Mouse (Mus musculus) hindbrain, postnatal 0 days (tissue): ENCODE data around the gene Ttf2. TPM values are rescaled to one million over a fixed set of nuclear protein-coding genes. Genes with fewer than 3 reads are reported as not detected.

Experiments
- ATAC-seq: fragments of 200-750 bp; cut with Nextera tagmentation; 2 replicates; pipeline ENCODE4 v1.8.0; 2017; ENCODE audit warnings: mild to moderate bottlenecking, moderate TSS enrichment, moderate library complexity
- DNase-seq: peaks from one replicate; pipeline ENCODE4 v3.0.0-alpha.2; 2015; ENCODE audit warnings: low spot score
- H3K27ac ChIP-seq: fragments of 300-500 bp; sonication (generic); 2 replicates; pipeline ENCODE4 v1.5.1; 2014; ENCODE audit warnings: mild to moderate bottlenecking
- H3K27me3 ChIP-seq: fragments of 300-500 bp; sonication (generic); 2 replicates; pipeline ENCODE4 v1.6.1; 2014; ENCODE audit warnings: low read length, mixed read lengths; ENCODE audit not compliant: insufficient read depth
- H3K36me3 ChIP-seq: fragments of 300-500 bp; sonication (generic); 2 replicates; pipeline ENCODE4 v1.6.1; 2014; ENCODE audit warnings: low read length, mixed read lengths; ENCODE audit not compliant: insufficient read depth
- H3K4me1 ChIP-seq: fragments of 300-500 bp; sonication (generic); 2 replicates; pipeline ENCODE4 v1.6.1; 2014; ENCODE audit warnings: antibody characterized with exemption, low read length, mixed read lengths; ENCODE audit not compliant: insufficient read depth
- H3K4me2 ChIP-seq: fragments of 300-500 bp; sonication (generic); 2 replicates; pipeline ENCODE4 v1.6.1; 2014; ENCODE audit warnings: low read depth, mild to moderate bottlenecking, low read length, moderate library complexity, mixed read lengths
- H3K4me3 ChIP-seq: fragments of 300-500 bp; sonication (generic); 2 replicates; pipeline ENCODE4 v1.5.1; 2014; ENCODE audit warnings: low read length
- H3K9ac ChIP-seq: fragments of 300-500 bp; sonication (generic); replicated peaks from 2 replicates; pipeline ENCODE4 v1.6.1; 2014; ENCODE audit warnings: mild to moderate bottlenecking, low read length, moderate library complexity, mixed read lengths
- H3K9me3 ChIP-seq: fragments of 300-500 bp; sonication (generic); 2 replicates; pipeline ENCODE4 v1.6.1; 2016; ENCODE audit warnings: low read length, mixed read lengths
- CTCF ChIP-seq: IDR thresholded peaks from 2 replicates; pipeline ENCODE4 v1.5.1; 2016; ENCODE audit warnings: antibody characterized with exemption, control low read depth, low read depth
- WGBS: fragments of 180-500 bp; shearing (Covaris S2); extraction: QIAGEN DNeasy Blood & Tissue Kit; methylation state at CpG from one replicate; pipeline ENCODE4 v1.1.7; 2014; 5-methylcytosine and 5-hydroxymethylcytosine counted together
- polyA plus RNA-seq: library from polyadenylated mRNA; unstranded; fragments of >200 nt; fragmentation: Nextera tagmentation; extraction: Ambion mirVana; gene quantifications from 2 replicates; pipeline ENCODE4 v1.2.1, GENCODE M21; 2015
- total RNA-seq: library from RNA; depleted of rRNA; stranded (reverse); fragments of >200 nt; gene quantifications from 2 replicates; pipeline ENCODE4 v1.2.3, GENCODE M21; 2014; rRNA removed

Ttf2 gene
- total RNA-seq (6.7 and 8.4 TPM in 2 replicates), polyA plus RNA-seq (3.3 and 3.9 TPM in 2 replicates)

DNA sequence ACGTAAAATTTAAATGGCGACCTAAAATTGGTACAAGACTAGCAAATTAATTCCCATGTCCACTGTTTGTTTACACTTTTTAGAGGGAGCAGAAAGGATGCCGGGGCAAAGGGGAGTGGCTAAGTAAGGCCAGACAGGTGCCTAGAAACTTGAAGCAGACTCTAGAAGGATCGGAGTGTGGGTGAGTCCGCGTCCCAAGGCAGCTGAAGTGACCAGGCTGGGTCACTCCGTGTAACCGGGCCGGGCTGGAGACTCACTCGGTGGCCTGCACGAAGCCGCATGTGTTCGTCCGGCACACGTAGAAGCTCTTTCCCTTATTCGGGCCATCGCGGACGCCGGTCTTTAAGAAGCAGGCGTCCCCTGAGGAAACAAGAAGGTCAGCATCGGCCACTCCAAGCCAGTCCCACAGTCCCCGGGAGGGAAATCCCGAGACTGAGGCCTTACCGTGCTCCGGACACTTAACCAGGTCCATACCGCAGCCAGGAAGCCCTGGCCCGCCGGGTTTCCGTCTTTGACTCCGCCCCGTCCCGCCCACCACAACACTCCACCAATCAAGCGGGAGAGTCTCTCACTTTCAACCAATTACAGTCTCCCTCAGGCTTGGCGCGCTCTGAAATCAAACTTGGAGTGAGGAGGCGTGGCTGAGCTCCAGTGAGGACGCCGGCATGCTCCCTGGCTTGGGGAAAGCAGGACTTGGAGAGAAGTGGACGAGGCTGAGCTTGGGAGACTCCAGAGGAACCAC is at the start of gene Ttf2:
TSS of gene Ttf2 (minus strand) at position 488 of the 742 bp plus-strand sequence.
- H3K4me2 ChIP-seq, result peak within 1 kb of the TSS; percentile 78
- DNase-seq, result peak; percentile 95
- TF ChIP-seq CTCF, result no peak
- 0 out of 2 replicates have a peak within 1 kb of the TSS, but pooled peaks have one; percentile 39 for H3K9ac ChIP-seq
- peak within 1 kb of the TSS; percentile 47 for H3K4me3 ChIP-seq
- no peaks in the 10 kb centered on the region for H3K36me3 ChIP-seq
- peak; percentile 98 for ATAC-seq
- no peaks in the 10 kb centered on the region for H3K27me3 ChIP-seq
- WGBS, result under 1% methylated on average over 40 of the region's 40 CpGs
- H3K9me3 ChIP-seq, result no peaks in the 10 kb centered on the region
- no peaks in the 10 kb centered on the region; the same call in 1 of the 2 replicates for H3K4me1 ChIP-seq
- H3K27ac ChIP-seq, result no peak within 1 kb of the TSS

DNA sequence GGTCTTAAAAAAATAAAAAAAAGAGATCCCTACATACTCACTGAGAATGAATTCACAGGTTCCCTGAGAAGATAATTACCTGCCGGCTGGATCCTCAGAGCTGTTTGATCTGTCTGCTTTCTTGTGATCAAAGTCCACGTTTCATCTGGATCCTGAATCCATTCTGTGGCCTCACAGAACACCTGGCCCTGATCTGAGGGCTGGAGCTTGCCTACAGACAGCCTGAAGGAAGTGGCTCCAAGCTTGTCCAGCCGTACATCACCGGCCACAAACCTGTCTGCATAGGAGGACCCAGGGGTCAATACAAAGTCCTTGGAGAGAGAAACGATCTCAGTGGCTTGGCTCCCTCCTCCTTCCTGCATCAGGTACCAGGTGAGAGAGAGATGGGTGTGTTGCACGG is 49.0 kb upstream of the Ttf2 start:
- no peak for TF ChIP-seq CTCF
- Histone ChIP-seq H3K36me3 (no peaks in the 10 kb centered on the region), H3K27ac (no peak overlapping the region), H3K4me1 (no peaks in the 10 kb centered on the region), H3K27me3 (no peaks in the 10 kb centered on the region), H3K4me2 (no peak overlapping the region), H3K9me3 (no peaks in the 10 kb centered on the region), H3K4me3 (no peak overlapping the region), H3K9ac (no peak overlapping the region)
- ATAC-seq (no peak), DNase-seq (no peak)
- WGBS, result 86% methylated on average over 6 of the region's 6 CpGs

DNA sequence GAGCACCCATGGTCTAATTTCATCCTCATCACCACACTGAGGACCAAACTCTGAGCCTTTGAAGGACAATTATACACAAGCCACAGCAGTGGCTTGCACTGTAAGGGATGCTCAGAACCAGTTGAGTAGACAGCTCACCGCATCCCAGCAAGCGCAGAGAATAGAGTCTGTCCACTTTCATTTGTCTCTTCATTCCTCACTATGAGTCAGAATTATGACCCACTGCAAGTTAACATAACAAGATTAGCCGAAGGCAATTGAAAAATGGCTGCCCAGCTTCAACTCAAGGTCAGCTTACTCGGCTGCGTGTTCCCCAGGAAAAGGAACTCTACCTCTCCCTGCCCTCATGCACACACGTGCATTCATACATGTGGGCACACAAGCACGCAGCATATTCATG is 46.6 kb upstream of the Ttf2 start:
- H3K27me3 ChIP-seq, result no peaks in the 10 kb centered on the region
- peaks cover 9% of the 10 kb centered on the region; the same call in 1 of the 2 replicates for H3K4me1 ChIP-seq
- no peak overlapping the region for H3K4me3 ChIP-seq
- TF ChIP-seq CTCF, result no peak
- no peak for DNase-seq
- H3K9ac ChIP-seq, result no peak overlapping the region
- no peak overlapping the region for H3K27ac ChIP-seq
- no peaks in the 10 kb centered on the region for H3K9me3 ChIP-seq
- ATAC-seq, result no peak
- no peak overlapping the region for H3K4me2 ChIP-seq
- H3K36me3 ChIP-seq, result no peaks in the 10 kb centered on the region
- WGBS, result 92% methylated on average over 7 of the region's 7 CpGs

DNA sequence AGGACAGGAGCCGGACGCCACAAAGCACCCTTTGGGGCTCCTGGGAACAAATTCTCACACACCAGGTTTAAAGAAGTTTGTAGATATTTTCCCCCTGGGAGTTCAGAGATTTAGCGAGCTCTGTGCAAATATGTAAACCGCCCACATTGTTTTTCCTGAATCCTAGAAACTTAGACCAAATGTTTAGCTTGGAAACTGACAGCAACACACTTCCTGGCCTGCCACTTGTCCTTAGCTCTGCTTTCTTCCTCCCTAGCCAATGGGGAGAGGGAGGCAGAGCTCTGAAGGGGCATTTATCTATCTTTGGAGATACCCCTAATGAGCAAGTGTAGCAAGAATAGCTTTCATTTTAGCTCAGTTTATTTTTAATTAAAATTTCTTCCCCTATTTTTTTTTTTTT is 45.8 kb upstream of the Ttf2 start:
- Histone ChIP-seq H3K9me3 (no peaks in the 10 kb centered on the region), H3K27me3 (no peaks in the 10 kb centered on the region), H3K36me3 (no peaks in the 10 kb centered on the region), H3K27ac (no peak overlapping the region), H3K4me2 (no peak overlapping the region), H3K4me1 (peaks cover 9% of the 10 kb centered on the region; the same call in 1 of the 2 replicates), H3K9ac (no peak overlapping the region), H3K4me3 (no peak overlapping the region)
- DNase-seq, result no peak
- WGBS, result 59% methylated on average over 4 of the region's 4 CpGs
- no peak for TF ChIP-seq CTCF
- no peak for ATAC-seq

DNA sequence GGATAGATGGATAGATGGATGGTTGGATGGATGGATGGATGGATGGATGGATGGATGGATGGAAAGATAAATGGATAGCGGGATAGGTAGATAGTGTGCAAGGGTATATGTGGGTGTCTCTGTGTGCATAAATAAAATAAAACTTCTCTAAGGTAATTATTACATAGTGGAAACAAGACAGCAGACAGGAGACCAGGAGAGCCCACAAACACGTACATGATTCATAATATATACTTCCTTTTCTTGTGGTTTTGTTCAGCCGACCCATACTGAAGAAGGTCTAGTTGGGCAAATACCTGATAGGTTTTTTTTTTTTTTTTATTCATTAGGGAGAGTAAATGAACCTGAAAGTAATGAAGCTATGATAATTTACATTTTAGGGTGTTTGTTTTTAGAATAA is 44.1 kb upstream of the Ttf2 start:
- Histone ChIP-seq H3K4me3 (no peak overlapping the region), H3K9ac (no peak overlapping the region), H3K9me3 (no peaks in the 10 kb centered on the region), H3K4me2 (no peak overlapping the region), H3K27ac (no peak overlapping the region), H3K4me1 (peaks cover 9% of the 10 kb centered on the region; the same call in 1 of the 2 replicates), H3K36me3 (no peaks in the 10 kb centered on the region), H3K27me3 (no peaks in the 10 kb centered on the region)
- no peak for TF ChIP-seq CTCF
- ATAC-seq (no peak), DNase-seq (no peak)
- 85% methylated on average over 3 of the region's 3 CpGs for WGBS

- DNase-seq, result no peak
- Histone ChIP-seq H3K4me3 (no peak overlapping the region), H3K9ac (no peak overlapping the region), H3K27ac (no peak overlapping the region), H3K9me3 (no peaks in the 10 kb centered on the region), H3K4me2 (no peak overlapping the region), H3K36me3 (no peaks in the 10 kb centered on the region), H3K27me3 (no peaks in the 10 kb centered on the region), H3K4me1 (peaks cover 9% of the 10 kb centered on the region; the same call in 1 of the 2 replicates)
- 88% methylated on average over 10 of the region's 10 CpGs for WGBS
- TF ChIP-seq CTCF, result no peak
- ATAC-seq, result no peak
These were observed 43.5 kb upstream of the Ttf2 start for GRCm38 (mm10) chr3:101013005-101013404.

DNA sequence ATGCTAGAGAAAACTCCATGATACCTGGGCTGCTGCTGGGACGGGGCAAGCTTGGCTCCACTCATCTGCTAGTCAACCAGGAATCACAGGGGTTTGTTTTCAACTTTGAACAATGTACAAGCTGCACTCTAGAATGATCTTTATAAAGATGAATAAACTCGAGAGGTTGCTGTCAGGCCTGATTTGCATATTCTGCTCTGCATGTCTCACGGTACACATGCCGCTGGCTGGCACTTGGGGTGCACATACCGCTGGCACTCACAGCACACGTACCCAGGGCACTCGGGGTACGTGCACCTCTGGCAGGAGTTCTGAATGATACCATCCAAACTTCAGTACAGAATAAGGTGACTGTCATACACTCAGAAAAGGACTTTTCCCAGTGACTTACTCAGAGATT is 43.1 kb upstream of the Ttf2 start:
- no peak for ATAC-seq
- no peak overlapping the region for H3K4me2 ChIP-seq
- peaks cover 9% of the 10 kb centered on the region; the same call in 1 of the 2 replicates for H3K4me1 ChIP-seq
- DNase-seq, result no peak
- no peak for TF ChIP-seq CTCF
- no peaks in the 10 kb centered on the region for H3K9me3 ChIP-seq
- H3K36me3 ChIP-seq, result no peaks in the 10 kb centered on the region
- H3K27me3 ChIP-seq, result no peaks in the 10 kb centered on the region
- H3K27ac ChIP-seq, result no peak overlapping the region
- no peak overlapping the region for H3K4me3 ChIP-seq
- no peak overlapping the region for H3K9ac ChIP-seq
- WGBS, result 57% methylated on average over 8 of the region's 8 CpGs
